Mouse (Mus musculus) kidney, embryonic 14.5 days (tissue): ENCODE results near the gene Slc25a4. TPM values are rescaled to one million over a fixed set of nuclear protein-coding genes. Genes with fewer than 3 reads are reported as not detected.

Experiments
- ATAC-seq: fragments of 200-750 bp; cut with Nextera tagmentation; 2 replicates; pipeline ENCODE4 v1.8.0; 2017; ENCODE audit warnings: moderate number of reproducible peaks, mild to moderate bottlenecking, moderate TSS enrichment, moderate library complexity; ENCODE audit not compliant: low FRiP score, low TSS enrichment
- H3K27ac ChIP-seq: fragments of 300-500 bp; sonication (generic); 2 replicates; pipeline ENCODE4 v1.5.1; 2014; ENCODE audit warnings: low read depth, mild to moderate bottlenecking, low read length, moderate library complexity, mixed read lengths
- H3K27me3 ChIP-seq: fragments of 300-500 bp; sonication (generic); 2 replicates; pipeline ENCODE4 v1.6.1; 2014; ENCODE audit warnings: mild to moderate bottlenecking, low read length; ENCODE audit not compliant: control insufficient read depth, insufficient read depth
- H3K36me3 ChIP-seq: fragments of 300-500 bp; sonication (generic); 2 replicates; pipeline ENCODE4 v1.6.1; 2014; ENCODE audit warnings: low read length, mixed read lengths; ENCODE audit not compliant: control insufficient read depth, insufficient read depth
- H3K4me1 ChIP-seq: fragments of 300-500 bp; sonication (generic); 2 replicates; pipeline ENCODE4 v1.6.1; 2014; ENCODE audit warnings: low read length, mixed read lengths; ENCODE audit not compliant: control insufficient read depth, insufficient read depth
- H3K4me2 ChIP-seq: fragments of 300-500 bp; sonication (generic); replicated peaks from 2 replicates; pipeline ENCODE4 v1.6.1; 2014; ENCODE audit warnings: low read depth, mild to moderate bottlenecking, low read length
- H3K4me3 ChIP-seq: fragments of 300-500 bp; sonication (generic); 2 replicates; pipeline ENCODE4 v1.5.1; 2014; ENCODE audit warnings: mild to moderate bottlenecking, low read length
- H3K9ac ChIP-seq: fragments of 300-500 bp; sonication (generic); 2 replicates; pipeline ENCODE4 v1.6.1; 2014; ENCODE audit warnings: low read depth, mild to moderate bottlenecking, low read length, moderate library complexity
- H3K9me3 ChIP-seq: fragments of 300-500 bp; sonication (generic); 2 replicates; pipeline ENCODE4 v1.6.1; 2016; ENCODE audit warnings: low read length; ENCODE audit not compliant: control insufficient read depth
- WGBS: fragments of 180-500 bp; shearing (Covaris S2); extraction: QIAGEN DNeasy Blood & Tissue Kit; methylation state at CpG from one replicate; pipeline ENCODE4 v1.1.7; 2014; 5-methylcytosine and 5-hydroxymethylcytosine counted together
- polyA plus RNA-seq: library from polyadenylated mRNA; unstranded; fragments of >200 nt; fragmentation: Nextera tagmentation; extraction: Ambion mirVana; gene quantifications from 2 replicates; pipeline ENCODE4 v1.2.1, GENCODE M21; 2014

Slc25a4 gene
- polyA plus RNA-seq, 1 experiment from 2014 or later = 535 TPM

GRCm38 (mm10) chr8:46211611-46212071 lies 557 bp upstream of the Slc25a4 start:
- peaks cover 27% of the 10 kb centered on the region for H3K36me3 ChIP-seq
- H3K9ac ChIP-seq = peak overlapping the region; percentile 96; the same call in 1 of the 2 replicates
- peaks cover 17% of the 10 kb centered on the region for H3K4me1 ChIP-seq
- peak overlapping the region; percentile 95; the same call in 1 of the 2 replicates for H3K27ac ChIP-seq
- peak overlapping the region; percentile 85 for H3K4me3 ChIP-seq
- no peaks in the 10 kb centered on the region for H3K9me3 ChIP-seq
- 5% methylated on average over 13 of the region's 13 CpGs for WGBS
- no peak for ATAC-seq
- H3K4me2 ChIP-seq = peak overlapping the region; percentile 84
- H3K27me3 ChIP-seq = no peaks in the 10 kb centered on the region

GRCm38 (mm10) chr8:46209057-46209456 lies 2.0 kb downstream of the Slc25a4 start:
- H3K4me2 ChIP-seq = peak overlapping the region; percentile 84
- H3K4me3 ChIP-seq = peak overlapping the region; percentile 85
- peaks cover 50% of the 10 kb centered on the region for H3K36me3 ChIP-seq
- H3K27ac ChIP-seq = no peak overlapping the region
- 0 out of 2 replicates have a peak overlapping the region, but pooled peaks have one; percentile 12 for H3K9ac ChIP-seq
- H3K9me3 ChIP-seq = no peaks in the 10 kb centered on the region
- H3K27me3 ChIP-seq = no peaks in the 10 kb centered on the region
- ATAC-seq = no peak
- 85% methylated on average over 15 of the region's 15 CpGs for WGBS
- H3K4me1 ChIP-seq = peaks cover 17% of the 10 kb centered on the region

DNA sequence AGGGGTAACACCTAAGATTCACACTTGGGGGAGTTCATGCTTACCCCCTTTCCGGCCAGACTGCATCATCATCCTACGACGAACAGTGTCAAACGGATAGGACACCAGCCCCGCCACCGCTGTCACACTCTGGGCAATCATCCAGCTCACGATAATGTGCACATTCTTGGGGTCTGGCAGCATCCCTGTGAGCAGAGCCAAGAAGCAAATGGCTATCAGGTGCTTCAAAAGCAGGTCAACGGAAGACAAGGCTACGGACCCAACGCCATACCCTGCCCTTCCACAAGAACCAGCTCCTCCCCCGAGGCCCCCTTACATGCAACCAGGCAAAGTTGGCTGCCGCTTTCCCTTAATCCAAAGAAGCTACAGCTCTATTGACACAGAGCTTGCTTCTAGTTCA lies 2.7 kb downstream of the Slc25a4 start:
- Histone ChIP-seq H3K9me3 (no peaks in the 10 kb centered on the region), H3K36me3 (peaks cover 55% of the 10 kb centered on the region), H3K4me1 (peaks cover 17% of the 10 kb centered on the region), H3K9ac (no peak overlapping the region), H3K4me2 (peak overlapping the region; percentile 84; the same call in 1 of the 2 replicates), H3K27me3 (no peaks in the 10 kb centered on the region), H3K27ac (no peak overlapping the region), H3K4me3 (peak overlapping the region; percentile 85; the same call in 1 of the 2 replicates)
- WGBS = 87% methylated on average over 12 of the region's 12 CpGs
- no peak for ATAC-seq

DNA sequence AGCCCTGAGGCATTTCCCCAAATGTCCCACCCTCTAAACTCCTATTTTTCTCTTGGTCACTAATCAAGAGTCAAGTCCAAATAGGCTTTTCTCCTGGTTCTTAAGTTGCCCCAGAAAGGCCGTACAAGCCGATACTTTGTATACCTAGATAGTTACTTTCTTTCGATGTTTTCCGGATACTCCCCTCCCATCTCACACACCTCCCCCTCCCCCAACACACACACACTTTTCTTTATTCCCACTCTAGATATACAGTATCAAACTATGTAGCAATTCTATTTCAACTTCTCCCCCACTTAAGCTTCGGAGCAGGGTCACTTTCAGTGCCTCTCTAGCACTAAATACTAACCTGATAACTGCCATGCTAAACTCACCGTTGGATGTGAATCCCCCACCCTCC lies 5.0 kb downstream of the Slc25a4 start:
- WGBS = 91% methylated on average over 6 of the region's 6 CpGs
- H3K4me1 ChIP-seq = peaks cover 17% of the 10 kb centered on the region
- no peaks in the 10 kb centered on the region for H3K9me3 ChIP-seq
- no peaks in the 10 kb centered on the region for H3K27me3 ChIP-seq
- H3K9ac ChIP-seq = no peak overlapping the region
- no peak for ATAC-seq
- H3K4me2 ChIP-seq = no peak overlapping the region
- peaks cover 56% of the 10 kb centered on the region for H3K36me3 ChIP-seq
- no peak overlapping the region for H3K4me3 ChIP-seq
- H3K27ac ChIP-seq = no peak overlapping the region

DNA sequence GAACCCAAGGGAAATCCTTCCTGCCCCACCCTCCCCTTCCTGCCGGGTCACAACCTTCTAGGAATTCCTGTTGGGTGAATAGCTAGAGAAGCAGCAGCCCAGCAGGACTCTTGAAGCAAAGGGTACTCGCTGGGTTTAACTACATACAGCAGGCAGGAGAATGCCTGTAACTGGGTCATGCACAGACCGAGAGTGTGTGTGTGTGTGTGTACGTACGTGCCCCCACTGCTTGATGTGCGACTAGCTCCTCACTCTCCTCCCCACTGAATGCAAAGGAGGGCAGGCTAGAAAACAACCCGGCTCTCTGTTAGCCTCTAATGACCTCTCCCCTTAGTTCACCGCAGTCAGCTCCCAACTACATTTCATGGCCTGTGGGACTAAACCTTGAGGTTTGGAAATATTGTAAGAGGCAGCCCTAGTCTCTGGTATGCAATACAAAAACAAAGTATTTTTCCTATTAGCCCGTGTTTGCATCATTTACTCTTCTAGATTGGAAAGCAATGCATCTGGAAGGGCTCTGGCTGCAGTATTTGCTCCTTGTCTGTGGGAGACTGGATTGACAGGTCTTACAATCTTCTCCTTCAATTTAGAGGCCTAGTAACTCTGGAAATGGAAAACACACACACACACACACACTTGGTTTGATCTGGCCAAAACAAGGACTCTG lies 6.0 kb downstream of the Slc25a4 start:
- Histone ChIP-seq H3K9ac (no peak overlapping the region), H3K4me2 (no peak overlapping the region), H3K4me3 (no peak overlapping the region), H3K4me1 (peaks cover 17% of the 10 kb centered on the region), H3K36me3 (peaks cover 56% of the 10 kb centered on the region), H3K9me3 (no peaks in the 10 kb centered on the region), H3K27me3 (no peaks in the 10 kb centered on the region), H3K27ac (no peak overlapping the region)
- no peak for ATAC-seq
- 87% methylated on average over 9 of the region's 9 CpGs for WGBS

DNA sequence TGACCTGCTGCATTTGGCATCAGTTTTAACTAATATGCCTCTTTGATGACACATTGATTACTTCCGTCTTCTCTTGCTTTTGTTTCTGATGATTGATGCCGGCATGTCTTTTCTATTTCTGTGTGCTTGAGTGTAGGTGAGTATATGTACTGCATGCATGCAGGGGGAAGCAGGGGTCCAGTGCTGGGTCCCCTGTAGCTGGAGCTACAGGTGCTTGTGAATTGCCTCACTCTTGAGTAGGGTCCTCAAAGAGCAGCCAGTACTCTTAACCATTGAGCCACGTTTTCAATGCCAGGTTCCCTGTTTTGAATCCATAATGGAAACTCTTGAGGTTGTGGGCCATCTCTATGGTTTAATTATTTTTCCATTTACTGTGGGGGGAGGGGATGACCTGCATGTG lies 6.8 kb downstream of the Slc25a4 start:
- ATAC-seq = no peak
- Histone ChIP-seq H3K9me3 (no peaks in the 10 kb centered on the region), H3K4me1 (peaks cover 10% of the 10 kb centered on the region), H3K4me3 (no peak overlapping the region), H3K27me3 (no peaks in the 10 kb centered on the region), H3K36me3 (peaks cover 56% of the 10 kb centered on the region), H3K9ac (no peak overlapping the region), H3K4me2 (no peak overlapping the region), H3K27ac (no peak overlapping the region)
- WGBS = 87% methylated on average over 3 of the region's 3 CpGs

GRCm38 (mm10) chr8:46202350-46202749 lies 8.7 kb downstream of the Slc25a4 start:
- H3K4me1 ChIP-seq = no peaks in the 10 kb centered on the region
- H3K4me3 ChIP-seq = no peak overlapping the region
- 84% methylated on average over 6 of the region's 6 CpGs for WGBS
- H3K27me3 ChIP-seq = no peaks in the 10 kb centered on the region
- no peak overlapping the region for H3K9ac ChIP-seq
- no peaks in the 10 kb centered on the region for H3K9me3 ChIP-seq
- H3K27ac ChIP-seq = no peak overlapping the region
- H3K4me2 ChIP-seq = no peak overlapping the region
- peaks cover 36% of the 10 kb centered on the region for H3K36me3 ChIP-seq
- 0 out of 2 replicates have a peak, but pooled peaks have one; percentile 20 for ATAC-seq

DNA sequence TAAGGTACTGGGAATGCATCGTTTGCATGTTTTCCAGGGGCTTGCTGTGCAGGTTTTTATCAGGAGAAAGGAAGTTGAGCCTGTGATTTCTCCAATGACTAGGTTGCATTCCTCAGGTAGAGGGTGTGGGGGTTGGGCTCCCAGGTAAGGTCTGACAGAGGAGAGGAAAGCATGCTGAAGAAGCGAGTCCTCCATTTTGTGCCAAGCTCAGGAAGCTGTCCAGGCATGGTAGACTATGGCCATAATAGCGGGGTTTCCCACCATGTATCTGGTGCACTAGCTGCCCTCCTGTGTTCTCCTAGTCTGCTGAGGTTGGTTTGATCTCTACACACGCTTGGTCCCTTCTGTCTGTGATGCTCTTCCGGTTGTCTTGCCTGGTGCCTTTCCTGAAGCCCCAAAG lies 13.4 kb downstream of the Slc25a4 start:
- Histone ChIP-seq H3K4me1 (no peaks in the 10 kb centered on the region), H3K9me3 (no peaks in the 10 kb centered on the region), H3K4me3 (no peak overlapping the region), H3K27me3 (no peaks in the 10 kb centered on the region), H3K4me2 (no peak overlapping the region), H3K27ac (no peak overlapping the region), H3K36me3 (peaks cover 24% of the 10 kb centered on the region), H3K9ac (no peak overlapping the region)
- ATAC-seq = no peak
- WGBS = 79% methylated on average over 5 of the region's 5 CpGs

GRCm38 (mm10) chr8:46196877-46197276 lies 14.2 kb downstream of the Slc25a4 start:
- Histone ChIP-seq H3K27ac (no peak overlapping the region), H3K9ac (no peak overlapping the region), H3K27me3 (no peaks in the 10 kb centered on the region), H3K36me3 (peaks cover 31% of the 10 kb centered on the region), H3K4me1 (no peaks in the 10 kb centered on the region), H3K9me3 (no peaks in the 10 kb centered on the region), H3K4me2 (no peak overlapping the region), H3K4me3 (no peak overlapping the region)
- 77% methylated on average over 3 of the region's 3 CpGs for WGBS
- ATAC-seq = no peak
